Comparison of ENCODE assay signal across 8 mouse cellular contexts in genomic region chr6:148946409-148946742, GRCm38 (mm10). TPM values are rescaled to one million over a fixed set of nuclear protein-coding genes. Genes with fewer than 3 reads are reported as not detected.
DNase-seq lines count a peak whose midpoint lies in the region; ATAC-seq and TF ChIP-seq lines count a peak whose summit lies in the region.

Gene Sinhcaf (minus strand): TSS chr6:148946467.

- peak; percentile 6 for TF ChIP-seq POLR2A in kidney, adult 2 months (IDR thresholded peaks at IDR 0.05; ENCODE audit: low read depth, low read length)
- TF ChIP-seq POLR2A in spleen, adult 2 months (IDR thresholded peaks at IDR 0.05; ENCODE audit: low read depth, low read length) = no peak

- H3K4me1 ChIP-seq in embryonic facial prominence, embryonic 13.5 days = peaks cover 20% of the 10 kb centered on the region
- peaks cover 8% of the 10 kb centered on the region for H3K4me1 ChIP-seq in kidney, adult 2 months (ENCODE audit: control insufficient read depth, insufficient read depth, low read length)
- peaks cover 18% of the 10 kb centered on the region; the same call in 1 of the 2 replicates for H3K4me1 ChIP-seq in limb, embryonic 12.5 days (replicated peaks)
- peaks cover 16% of the 10 kb centered on the region for H3K4me1 ChIP-seq in midbrain, embryonic 15.5 days
- H3K4me1 ChIP-seq in spleen, adult 2 months (ENCODE audit: control insufficient read depth, insufficient read depth, insufficient read length) = peaks cover 2% of the 10 kb centered on the region

- peak; percentile 81 for ATAC-seq in embryonic facial prominence, embryonic 13.5 days (ENCODE audit: insufficient number of reproducible peaks, insufficient read depth, low FRiP score, low TSS enrichment, low read depth)
- peak; percentile 84 for ATAC-seq in limb, embryonic 12.5 days (ENCODE audit: insufficient number of reproducible peaks, insufficient read depth, low FRiP score, low TSS enrichment, low read depth)
- peak; percentile 85 for ATAC-seq in midbrain, embryonic 15.5 days (replicated peaks)

- peak within 1 kb of the TSS; percentile 96 for H3K27ac ChIP-seq in embryonic facial prominence, embryonic 13.5 days
- peak within 1 kb of the TSS; percentile 84 for H3K27ac ChIP-seq in kidney, adult 2 months (ENCODE audit: insufficient read depth, low read depth, low read length)
- H3K27ac ChIP-seq in limb, embryonic 12.5 days = peak within 1 kb of the TSS; percentile 97
- H3K27ac ChIP-seq in midbrain, embryonic 15.5 days = peak within 1 kb of the TSS; percentile 83
- H3K27ac ChIP-seq in spleen, adult 2 months (ENCODE audit: insufficient read depth, low read length) = peak within 1 kb of the TSS; percentile 65

- DNase-seq in 3134 (ENCODE audit: extremely low read depth, insufficient read length, low spot score) = peak; percentile 100
- peak; percentile 99 for DNase-seq in adrenal gland, postnatal 36 days
- peak; percentile 99 for DNase-seq in heart, adult 18-20 months
- DNase-seq in kidney, adult 2 months = peak; percentile 99
- DNase-seq in spleen, adult 2 months (ENCODE audit: low read depth in 1 of 2, low spot score in 2 of 2) = peak; percentile 95 to 100

- H3K36me3 ChIP-seq in embryonic facial prominence, embryonic 13.5 days = no peaks in the 10 kb centered on the region
- H3K36me3 ChIP-seq in kidney, adult 2 months (ENCODE audit: control insufficient read depth, insufficient read depth, low read length) = no peaks in the 10 kb centered on the region
- H3K36me3 ChIP-seq in limb, embryonic 12.5 days = peaks cover 7% of the 10 kb centered on the region; the same call in 1 of the 2 replicates
- no peaks in the 10 kb centered on the region for H3K36me3 ChIP-seq in midbrain, embryonic 15.5 days (replicated peaks)
- no peaks in the 10 kb centered on the region for H3K36me3 ChIP-seq in spleen, adult 2 months (ENCODE audit: control insufficient read depth, insufficient read depth, low read length)

- peak within 1 kb of the TSS; percentile 96 for H3K9ac ChIP-seq in embryonic facial prominence, embryonic 13.5 days
- peak within 1 kb of the TSS; percentile 97 for H3K9ac ChIP-seq in limb, embryonic 12.5 days (replicated peaks)
- H3K9ac ChIP-seq in midbrain, embryonic 15.5 days = peak within 1 kb of the TSS; percentile 73

- no peak for TF ChIP-seq CTCF in kidney, adult 2 months (conservative IDR thresholded peaks at IDR 0.05; ENCODE audit: insufficient read depth, insufficient read length, low read depth, low read length)
- no peak for TF ChIP-seq CTCF in spleen, adult 2 months (IDR thresholded peaks at IDR 0.05; ENCODE audit: extremely low read depth, insufficient read depth, insufficient read length, insufficient replicate concordance)

- WGBS in embryonic facial prominence, embryonic 13.5 days = under 1% methylated on average over 39 of the region's 47 CpGs
- 0% methylated on average over 46 of the region's 47 CpGs for WGBS in kidney, adult 2 months
- under 1% methylated on average over 47 of the region's 47 CpGs for WGBS in limb, embryonic 12.5 days
- WGBS in midbrain, embryonic 15.5 days = under 1% methylated on average over 46 of the region's 47 CpGs
- under 1% methylated on average over 46 of the region's 47 CpGs for WGBS in spleen, adult 2 months

- peak within 1 kb of the TSS; percentile 71 for H3K4me2 ChIP-seq in embryonic facial prominence, embryonic 13.5 days
- peak within 1 kb of the TSS; percentile 60 for H3K4me2 ChIP-seq in limb, embryonic 12.5 days
- H3K4me2 ChIP-seq in midbrain, embryonic 15.5 days = peak within 1 kb of the TSS; percentile 84

- H3K4me3 ChIP-seq in embryonic facial prominence, embryonic 13.5 days = peak within 1 kb of the TSS; percentile 91
- peak within 1 kb of the TSS; percentile 88 for H3K4me3 ChIP-seq in kidney, adult 2 months (ENCODE audit: insufficient read depth, low read depth, low read length)
- H3K4me3 ChIP-seq in limb, embryonic 12.5 days (replicated peaks) = peak within 1 kb of the TSS; percentile 91
- peak within 1 kb of the TSS; percentile 75 for H3K4me3 ChIP-seq in midbrain, embryonic 15.5 days
- peak within 1 kb of the TSS; percentile 86 for H3K4me3 ChIP-seq in spleen, adult 2 months (ENCODE audit: extremely low read depth, insufficient read depth, insufficient read length)

- no peaks in the 10 kb centered on the region for H3K9me3 ChIP-seq in embryonic facial prominence, embryonic 13.5 days
- H3K9me3 ChIP-seq in limb, embryonic 12.5 days = no peaks in the 10 kb centered on the region
- H3K9me3 ChIP-seq in midbrain, embryonic 15.5 days = no peaks in the 10 kb centered on the region

- no peaks in the 10 kb centered on the region for H3K27me3 ChIP-seq in embryonic facial prominence, embryonic 13.5 days
- no peaks in the 10 kb centered on the region for H3K27me3 ChIP-seq in kidney, adult 2 months (replicated peaks; ENCODE audit: control insufficient read depth, insufficient read depth, low read length)
- no peaks in the 10 kb centered on the region for H3K27me3 ChIP-seq in limb, embryonic 12.5 days
- H3K27me3 ChIP-seq in midbrain, embryonic 15.5 days (replicated peaks) = 0 out of 2 replicates have a peak, but pooled peaks cover 3% of the 10 kb centered on the region
- H3K27me3 ChIP-seq in spleen, adult 2 months (ENCODE audit: control insufficient read depth, insufficient read depth, low read length) = no peaks in the 10 kb centered on the region

RNA-seq across cellular contexts. Expression of gene Sinhcaf, which starts in this region (rescaled TPM):
- 10 to 100 TPM; 21.5 to 35.0 TPM for total RNA-seq in adrenal gland, postnatal 36 days (2021)
- 119 and 121 TPM in 2 replicates for polyA plus RNA-seq in embryonic facial prominence, embryonic 13.5 days (2015; fragmentation: Nextera tagmentation; extraction: Ambion mirVana)
- 1 to 10 TPM; 3.3 to 4.6 TPM for total RNA-seq in heart, adult 18-20 months (2021)
- 2.4 and 4.4 TPM in 2 replicates for polyA plus RNA-seq in kidney, adult 2 months (2012; rRNA removed)
- 152 and 167 TPM in 2 replicates for polyA plus RNA-seq in limb, embryonic 12.5 days (2016; fragmentation: Nextera tagmentation; extraction: Ambion mirVana)
- polyA plus RNA-seq in midbrain, embryonic 15.5 days (2015; fragmentation: Nextera tagmentation; extraction: Ambion mirVana) = 52.1 and 57.9 TPM in 2 replicates
- 2.7 and 2.8 TPM in 2 replicates for polyA plus RNA-seq in spleen, adult 2 months (2012; rRNA removed)

Comparison
In these comparisons a context has a peak if more than half of its experiments do, and no peak if none do; other contexts are left out.
1. Peak in every context shown above with its lines: DNase-seq, ATAC-seq, H3K4me3 ChIP-seq and H3K27ac ChIP-seq.
2. RNA of gene Sinhcaf (total RNA-seq): 21.5 to 35.0 TPM in adrenal gland, postnatal 36 days; 3.3 to 4.6 TPM in heart, adult 18-20 months; every median in the first group is over 4 times any median in the second.